Mouse (Mus musculus): ENCODE measurements around the gene Paqr6.

Paqr6 gene

DNA sequence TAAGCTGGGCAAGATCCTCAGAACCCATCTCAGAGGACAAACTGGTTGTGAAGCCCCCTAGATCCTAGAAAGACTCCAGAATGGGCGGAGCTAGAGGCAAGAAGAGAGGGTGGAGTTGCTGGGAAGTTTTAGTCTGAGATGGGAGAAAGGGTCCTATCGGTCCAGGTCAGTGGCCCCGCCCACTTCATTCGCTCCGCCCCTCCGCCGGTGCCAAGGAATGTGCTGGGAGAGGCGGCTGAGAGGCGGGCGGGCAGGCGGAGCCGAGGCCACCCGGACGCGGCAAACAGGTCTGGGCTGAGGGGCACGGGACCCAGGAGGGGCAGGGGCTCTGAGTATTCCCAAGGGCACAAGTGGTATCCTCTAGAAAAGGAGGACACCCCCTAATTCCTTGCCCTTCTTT is at the start of gene Paqr6:
Paqr6 (plus strand) TSS at position 248 of the 400 bp plus-strand sequence.
- in situ Hi-C loops (cut with MseI, MboI), result no loop called here

GRCm38 (mm10) chr3:88324951-88325405 is 39.4 kb upstream of the Paqr6 start, which contains the start of gene Glmp:
TSS of gene Glmp (plus strand) at chr3:88325023.
- in situ Hi-C loops (cut with MseI, MboI), result no loop called here

GRCm38 (mm10) chr3:88328956-88329355 is 35.4 kb upstream of the Paqr6 start:
- in situ Hi-C loops (cut with MseI, MboI), result no loop called here

DNA sequence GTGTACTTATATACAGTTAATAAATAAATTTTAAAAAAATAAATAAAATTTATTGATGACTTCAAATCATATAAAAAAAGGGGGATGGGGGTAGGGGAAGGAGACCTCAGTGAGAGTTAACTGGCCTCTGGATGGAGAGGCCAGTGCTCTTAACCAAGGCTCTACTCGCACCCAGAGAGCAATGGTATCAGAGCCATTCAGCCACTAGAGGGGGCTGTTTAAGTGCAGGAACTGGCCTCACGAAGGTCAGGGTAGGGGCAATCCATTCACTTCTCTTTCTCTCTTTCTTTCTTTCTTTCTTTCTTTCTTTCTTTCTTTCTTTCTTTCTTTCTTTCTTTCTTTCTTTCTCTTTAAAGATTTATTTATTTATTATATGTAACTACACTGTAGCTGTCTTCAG is 33.1 kb upstream of the Paqr6 start:
- in situ Hi-C loops (cut with MseI, MboI), result no loop called here

- in situ Hi-C loops (cut with MseI, MboI), result no loop called here
Measured at GRCm38 (mm10) chr3:88334029-88334658, 30.2 kb upstream of the Paqr6 start.

DNA sequence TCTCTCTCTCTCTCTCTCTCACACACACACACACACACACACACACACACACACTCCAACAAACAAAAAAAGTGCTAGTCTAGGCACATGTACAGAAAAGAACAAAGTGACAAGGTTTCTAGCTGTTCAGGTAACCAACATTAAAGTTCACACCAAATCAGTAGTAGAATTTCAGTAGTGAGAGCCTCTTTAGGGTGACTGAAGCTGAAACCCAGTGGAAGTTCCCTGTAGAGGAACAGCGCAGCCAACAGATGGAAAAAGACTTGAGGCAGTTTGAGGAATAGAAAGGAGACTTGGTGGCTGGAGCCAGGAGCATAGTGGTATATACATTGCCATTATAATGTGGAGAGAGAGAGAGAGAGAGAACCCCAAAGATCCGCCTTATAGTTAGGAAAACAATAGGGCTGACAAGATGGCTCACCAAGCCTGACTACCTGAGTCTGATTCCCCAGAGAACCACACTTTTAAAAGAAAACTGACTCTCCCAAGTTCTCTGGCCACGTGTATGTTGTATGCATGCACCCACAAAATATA is 29.4 kb upstream of the Paqr6 start:
- in situ Hi-C loops (cut with MseI, MboI), result no loop called here

DNA sequence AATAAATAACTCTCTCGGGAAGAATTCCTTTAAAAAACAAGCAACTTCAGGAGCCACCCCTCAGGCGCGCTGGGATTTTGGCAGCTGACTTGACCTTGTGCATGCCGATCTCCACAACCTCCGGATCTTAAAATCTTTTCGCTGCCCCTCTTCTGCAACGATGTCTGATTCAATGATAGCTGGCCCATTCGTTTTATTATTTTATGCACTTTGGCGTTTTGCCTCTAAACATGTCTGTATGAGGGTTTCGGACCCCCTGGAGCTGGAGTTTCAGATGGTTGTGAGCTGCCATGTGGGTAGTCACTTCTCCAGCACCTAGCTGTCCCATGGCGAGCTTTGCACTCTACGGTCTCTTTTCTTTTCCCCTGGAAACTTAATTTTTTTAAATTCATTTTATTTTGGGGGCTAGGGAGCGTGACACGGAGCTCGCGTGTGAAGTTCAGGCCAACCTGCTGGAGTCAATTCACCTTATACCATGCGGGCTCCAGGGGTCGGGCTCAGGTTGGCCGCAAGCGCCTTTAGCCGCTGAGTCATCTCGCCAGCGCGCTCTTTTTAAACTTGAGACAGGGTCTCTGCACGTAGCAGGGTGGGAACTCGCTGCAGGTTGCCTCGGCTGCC is 28.8 kb upstream of the Paqr6 start:
- in situ Hi-C loops (cut with MseI, MboI), result no loop called here

DNA sequence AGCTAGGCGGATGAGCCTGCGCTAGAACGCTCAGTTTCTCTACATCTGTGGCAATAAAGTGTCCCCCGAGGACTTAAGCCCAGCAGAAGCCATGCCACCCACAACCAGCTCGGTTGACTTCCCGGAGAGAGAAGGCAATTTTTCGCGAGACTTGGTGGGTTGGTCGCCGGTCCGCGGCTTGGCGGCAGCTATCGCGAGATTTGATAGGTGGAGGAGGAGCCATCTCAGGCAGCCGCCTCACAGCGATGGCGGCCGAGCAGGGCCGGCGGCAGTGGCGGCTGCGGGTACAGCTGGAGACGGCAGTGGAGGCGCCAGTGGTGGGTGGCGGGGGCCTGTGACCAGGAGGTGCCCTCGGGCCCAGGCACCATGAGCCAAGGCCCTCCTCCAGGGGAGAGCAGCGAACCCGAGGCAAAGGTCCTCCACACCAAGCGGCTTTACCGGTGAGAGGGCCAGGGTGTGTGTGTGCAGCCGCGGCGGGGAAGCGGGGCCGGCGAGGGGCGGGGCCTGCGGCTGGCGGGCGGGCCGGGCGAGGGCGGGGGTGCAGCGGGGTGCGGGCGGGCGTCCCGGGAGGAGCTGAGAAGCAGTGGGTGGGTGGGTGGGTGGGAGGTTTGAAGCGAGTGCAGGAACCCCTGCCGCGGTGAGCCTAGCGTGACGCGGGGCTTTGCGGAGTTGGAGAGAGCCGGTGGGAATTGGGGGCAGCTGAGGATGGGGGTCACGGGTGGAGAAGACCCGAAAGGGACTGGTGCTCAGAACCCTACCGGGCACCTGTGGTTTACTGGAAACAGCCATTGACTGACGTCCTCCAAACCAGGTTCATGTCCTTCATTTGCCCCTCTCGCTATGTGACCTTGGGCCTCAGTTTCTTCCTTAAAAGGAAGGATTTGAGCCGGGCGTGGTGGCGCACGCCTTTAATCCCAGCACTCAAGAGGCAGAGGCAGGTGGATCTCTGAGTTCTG is 28.0 kb upstream of the Paqr6 start, which contains the start of the genes Tmem79 and Smg5:
Tmem79 (minus strand) TSS at position 91 of the 956 bp plus-strand sequence.
Smg5 (plus strand) TSS at position 203 of the 956 bp plus-strand sequence.
- in situ Hi-C loops (cut with MseI, MboI), result no loop called here

GRCm38 (mm10) chr3:88337367-88338020 is 26.9 kb upstream of the Paqr6 start:
- in situ Hi-C loops (cut with MseI, MboI), result no loop called here

GRCm38 (mm10) chr3:88338316-88338715 is 26.1 kb upstream of the Paqr6 start:
- in situ Hi-C loops (cut with MseI, MboI), result no loop called here

DNA sequence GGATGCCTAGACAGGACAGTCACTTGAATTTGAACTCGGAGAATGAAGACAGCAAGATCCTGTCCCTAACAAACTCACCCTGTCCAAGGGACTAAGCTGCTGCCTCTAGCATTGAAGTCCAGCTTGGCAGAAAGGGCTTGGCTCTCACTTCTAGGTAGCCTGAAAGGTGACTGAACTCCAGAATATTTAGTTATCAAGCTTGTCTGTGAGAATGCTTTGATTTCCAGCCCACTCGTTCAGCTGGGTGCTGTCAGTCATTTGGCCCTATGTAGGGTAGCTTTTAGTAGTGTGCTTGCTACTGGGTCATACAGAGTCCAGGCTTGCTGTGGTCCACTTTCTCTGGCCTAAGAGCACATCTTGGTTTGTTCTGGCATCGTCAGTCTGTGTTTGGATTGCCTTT is 25.4 kb upstream of the Paqr6 start:
- in situ Hi-C loops (cut with MseI, MboI), result no loop called here

DNA sequence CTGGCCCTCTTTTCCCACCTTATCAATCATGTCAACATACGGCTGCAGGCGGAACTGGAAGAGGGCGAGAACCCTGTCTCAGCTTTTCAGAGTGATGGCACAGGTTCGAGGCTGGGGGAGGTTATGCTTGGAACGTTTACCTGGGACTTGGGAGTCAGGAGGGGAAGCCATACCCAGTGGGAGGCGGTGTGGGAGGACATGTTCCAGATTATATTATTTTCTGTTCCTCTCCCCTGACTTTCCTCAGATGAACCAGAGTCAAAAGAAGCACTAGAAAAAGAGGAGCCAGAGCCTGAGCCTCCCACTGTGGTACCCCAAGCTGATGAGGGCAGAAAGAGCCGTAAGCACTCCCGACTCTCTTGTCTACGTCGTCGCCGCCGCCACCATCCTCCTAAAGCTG is 13.7 kb upstream of the Paqr6 start:
- in situ Hi-C loops (cut with MseI, MboI), result no loop called here

- in situ Hi-C loops (cut with MseI, MboI), result no loop called here
Measured at GRCm38 (mm10) chr3:88352907-88353306, 11.5 kb upstream of the Paqr6 start.

DNA sequence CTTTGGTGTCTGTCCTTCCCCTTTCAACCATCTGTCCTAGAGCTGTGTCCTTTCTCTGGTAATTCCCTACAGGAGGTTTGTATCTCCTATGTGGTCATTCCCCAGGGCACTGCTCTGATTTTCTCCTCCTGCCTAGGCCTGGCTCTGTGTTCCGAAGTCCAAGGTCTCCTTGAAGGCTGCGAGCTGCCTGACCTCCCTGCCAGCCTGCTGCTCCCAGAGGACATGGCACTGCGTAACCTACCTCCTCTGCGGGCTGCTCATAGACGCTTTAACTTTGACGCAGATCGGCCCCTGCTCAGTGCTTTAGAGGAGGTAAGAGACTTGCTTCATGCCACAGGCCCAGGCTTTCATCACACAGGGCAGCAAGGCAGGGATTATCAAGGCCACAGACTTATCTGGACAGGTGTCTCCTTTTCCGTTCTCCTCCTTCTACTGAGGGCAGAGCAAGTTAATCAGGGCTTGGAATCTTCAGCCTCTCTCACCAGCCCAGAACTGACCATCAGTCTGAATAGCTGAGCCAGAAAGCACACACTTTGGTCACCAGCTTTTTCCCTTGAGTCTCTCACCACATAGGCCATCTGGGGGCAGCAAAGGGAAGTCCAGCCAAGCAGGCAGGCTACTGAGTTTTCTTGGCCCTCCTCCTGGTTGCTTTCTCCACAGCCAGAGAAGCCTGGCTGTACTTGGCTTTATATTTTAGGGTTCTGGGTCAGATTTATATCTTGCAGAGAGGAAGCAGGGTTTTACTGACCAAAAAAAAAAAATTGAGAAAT is 9.8 kb upstream of the Paqr6 start:
- in situ Hi-C loops (cut with MseI, MboI), result no loop called here

GRCm38 (mm10) chr3:88359584-88359983 is 4.8 kb upstream of the Paqr6 start:
- in situ Hi-C loops (cut with MseI, MboI), result no loop called here

DNA sequence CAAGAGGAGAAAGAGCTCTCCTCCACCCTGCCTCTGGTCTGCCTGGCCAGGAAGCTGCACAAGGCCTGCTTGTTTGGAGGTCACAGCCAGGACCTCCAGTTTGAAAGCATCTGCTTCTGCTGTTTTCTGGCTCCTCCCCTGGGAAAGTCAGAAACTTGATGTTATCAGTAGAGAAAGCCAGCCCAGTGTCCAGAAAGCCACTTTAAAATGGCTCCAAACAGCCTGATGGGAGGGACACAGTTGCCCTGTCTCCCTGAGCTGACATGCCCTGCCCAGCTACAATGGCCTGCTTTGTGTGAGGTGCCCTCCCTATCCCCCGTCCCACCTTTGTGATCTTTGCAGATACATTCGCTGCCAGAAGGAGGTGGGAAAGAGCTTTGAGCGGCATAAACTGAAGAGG is 4.4 kb upstream of the Paqr6 start:
- in situ Hi-C loops (cut with MseI, MboI), result no loop called here

- in situ Hi-C loops (cut with MseI, MboI), result no loop called here
Measured at GRCm38 (mm10) chr3:88361096-88361495, 3.3 kb upstream of the Paqr6 start.

- in situ Hi-C loops (cut with MseI, MboI), result no loop called here
Measured at GRCm38 (mm10) chr3:88361612-88362313, 2.6 kb upstream of the Paqr6 start.

GRCm38 (mm10) chr3:88363700-88364099 is 684 bp upstream of the Paqr6 start:
- in situ Hi-C loops (cut with MseI, MboI), result no loop called here

All from mouse trophoblast stem cell (cell line).